Mouse (Mus musculus): ENCODE measurements around the gene Gprasp1.

DNA sequence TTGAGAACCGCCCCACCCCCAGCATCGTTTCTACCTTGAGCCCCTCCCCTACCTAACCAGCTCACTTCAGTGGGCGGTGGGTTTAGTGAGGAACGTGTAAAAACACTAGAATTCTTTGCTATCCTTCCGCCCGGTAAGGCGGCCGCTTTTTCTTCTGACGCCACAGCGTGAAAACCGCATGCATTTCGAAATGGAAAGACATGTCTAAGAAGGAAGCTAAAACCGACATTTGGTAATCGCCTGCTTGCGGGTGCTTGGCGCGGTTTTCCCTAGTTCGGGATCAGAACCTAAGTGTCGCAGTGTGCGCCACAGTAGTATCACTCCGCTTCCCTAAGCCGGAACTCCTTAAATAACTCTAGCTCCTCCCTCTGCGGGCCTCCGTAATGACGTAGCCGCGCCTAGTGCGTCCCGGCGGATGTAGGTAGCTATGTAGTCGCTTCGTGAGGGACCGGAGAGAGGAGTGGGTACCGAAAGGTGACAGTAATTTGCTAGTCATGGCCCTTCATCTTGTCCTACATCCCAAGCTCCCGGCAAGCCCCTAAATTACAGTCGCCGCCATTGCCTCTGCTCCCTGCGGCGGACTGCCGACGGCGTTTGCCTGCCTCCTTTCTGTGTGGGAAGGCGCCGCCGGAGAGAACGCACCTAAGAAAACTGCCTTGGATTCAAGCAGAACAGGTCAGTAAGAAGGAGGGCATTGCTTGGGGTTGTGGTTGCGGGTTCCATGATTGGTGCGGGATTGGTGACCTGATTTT lies at the start of gene Gprasp1, which contains the start of gene Armcx5:
- no peak for TF ChIP-seq CTCF (IDR thresholded peaks at IDR 0.05)
- no peak for TF ChIP-seq EP300 (IDR thresholded peaks at IDR 0.05)
